Mouse (Mus musculus) hindbrain, embryonic 16.5 days (tissue): ENCODE measurements around the gene Ankrd63. TPM values are rescaled to one million over a fixed set of nuclear protein-coding genes. Genes with fewer than 3 reads are reported as not detected.

Source experiments
- ATAC-seq: fragments of 200-750 bp; cut with Nextera tagmentation; 2 replicates; pipeline ENCODE4 v1.8.0; 2017; ENCODE audit warnings: moderate TSS enrichment, moderate library complexity
- H3K27ac ChIP-seq: fragments of 300-500 bp; sonication (generic); 2 replicates; pipeline ENCODE4 v1.5.1; 2014; ENCODE audit warnings: low read depth, mild to moderate bottlenecking, control low read depth, low read length, moderate library complexity
- H3K27me3 ChIP-seq: fragments of 300-500 bp; sonication (generic); replicated peaks from 2 replicates; pipeline ENCODE4 v1.6.1; 2014; ENCODE audit warnings: low read length; ENCODE audit not compliant: control insufficient read depth, insufficient read depth
- H3K36me3 ChIP-seq: fragments of 300-500 bp; sonication (generic); 2 replicates; pipeline ENCODE4 v1.6.1; 2014; ENCODE audit warnings: mild to moderate bottlenecking, low read length, moderate library complexity, mixed read lengths; ENCODE audit not compliant: control insufficient read depth, insufficient read depth
- H3K4me1 ChIP-seq: fragments of 300-500 bp; sonication (generic); 2 replicates; pipeline ENCODE4 v1.6.1; 2014; ENCODE audit warnings: low read depth, low read length; ENCODE audit not compliant: control insufficient read depth, insufficient read depth
- H3K4me2 ChIP-seq: fragments of 300-500 bp; sonication (generic); 2 replicates; pipeline ENCODE4 v1.6.1; 2014; ENCODE audit warnings: mild to moderate bottlenecking, low read length, control low read depth, moderate library complexity
- H3K4me3 ChIP-seq: fragments of 300-500 bp; sonication (generic); 2 replicates; pipeline ENCODE4 v1.5.1; 2014; ENCODE audit warnings: mild to moderate bottlenecking, low read length, control low read depth, moderate library complexity
- H3K9ac ChIP-seq: fragments of 300-500 bp; sonication (generic); 2 replicates; pipeline ENCODE4 v1.6.1; 2014; ENCODE audit warnings: low read depth, mild to moderate bottlenecking, control low read depth, low read length, moderate library complexity
- H3K9me3 ChIP-seq: fragments of 300-500 bp; sonication (generic); 2 replicates; pipeline ENCODE4 v1.6.1; 2014; ENCODE audit warnings: mild to moderate bottlenecking, low read length, moderate library complexity; ENCODE audit not compliant: control insufficient read depth
- WGBS: fragments of 180-500 bp; shearing (Covaris S2); extraction: QIAGEN DNeasy Blood & Tissue Kit; methylation state at CpG from one replicate; pipeline ENCODE4 v1.1.7; 2014; 5-methylcytosine and 5-hydroxymethylcytosine counted together
- polyA plus RNA-seq: library from polyadenylated mRNA; unstranded; fragments of >200 nt; fragmentation: Nextera tagmentation; extraction: Ambion mirVana; gene quantifications from 2 replicates; pipeline ENCODE4 v1.2.1, GENCODE M21; 2015

Gene Ankrd63
- polyA plus RNA-seq, 1 experiment from 2014 or later: 0.03 TPM

GRCm38 (mm10) chr2:118729194-118729593 is 25.4 kb upstream of the Ankrd63 start:
- H3K27me3 ChIP-seq: peaks cover 3% of the 10 kb centered on the region
- H3K9me3 ChIP-seq: no peaks in the 10 kb centered on the region
- H3K4me2 ChIP-seq: no peak overlapping the region
- H3K9ac ChIP-seq: no peak overlapping the region
- no peaks in the 10 kb centered on the region for H3K36me3 ChIP-seq
- no peak overlapping the region for H3K27ac ChIP-seq
- H3K4me3 ChIP-seq: no peak overlapping the region
- 53% methylated on average over 4 of the region's 4 CpGs for WGBS
- H3K4me1 ChIP-seq: no peaks in the 10 kb centered on the region
- no peak for ATAC-seq

DNA sequence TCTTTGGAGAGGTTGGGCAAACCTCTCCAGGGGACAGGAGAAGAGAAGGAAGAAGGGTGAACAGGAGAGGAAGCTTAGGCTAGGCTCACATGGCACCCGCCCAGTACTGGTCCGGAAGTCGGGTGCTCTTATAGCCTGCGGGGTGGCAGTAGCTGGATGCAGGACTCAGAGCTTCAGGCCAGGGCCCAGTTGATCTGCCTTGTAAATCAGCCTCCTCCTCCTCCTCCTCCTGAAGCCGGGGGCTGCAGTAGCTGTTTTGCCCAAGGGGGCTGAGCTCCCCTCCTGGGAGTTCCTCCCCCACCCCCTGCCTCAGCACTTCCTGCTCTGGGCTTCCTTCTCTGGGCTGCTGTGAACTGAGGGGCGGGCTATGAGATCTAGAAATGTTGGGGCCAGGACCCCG is 24.6 kb upstream of the Ankrd63 start, which contains the start of gene Plcb2:
TSS of gene Plcb2 (minus strand) at position 102 of the 400 bp plus-strand sequence.
- 40% methylated on average over 6 of the region's 7 CpGs for WGBS

GRCm38 (mm10) chr2:118727911-118728310 is 24.1 kb upstream of the Ankrd63 start:
- Histone ChIP-seq H3K4me2 (no peak overlapping the region), H3K4me3 (no peak overlapping the region), H3K27me3 (peaks cover 3% of the 10 kb centered on the region), H3K4me1 (no peaks in the 10 kb centered on the region), H3K9me3 (no peaks in the 10 kb centered on the region), H3K9ac (no peak overlapping the region), H3K36me3 (no peaks in the 10 kb centered on the region), H3K27ac (no peak overlapping the region)
- no peak for ATAC-seq
- WGBS: 35% methylated on average over 9 of the region's 9 CpGs

More for the DNA sequence above, 24.6 kb upstream of the Ankrd63 start, which contains the start of gene Plcb2:
- Histone ChIP-seq H3K27ac (no peak within 1 kb of the TSS), H3K9me3 (no peaks in the 10 kb centered on the region), H3K9ac (no peak within 1 kb of the TSS), H3K4me1 (no peaks in the 10 kb centered on the region), H3K4me3 (no peak within 1 kb of the TSS), H3K27me3 (peaks cover 3% of the 10 kb centered on the region), H3K36me3 (no peaks in the 10 kb centered on the region), H3K4me2 (no peak within 1 kb of the TSS)
- ATAC-seq: no peak

GRCm38 (mm10) chr2:118726873-118727272 is 23.1 kb upstream of the Ankrd63 start:
- 83% methylated on average over 2 of the region's 2 CpGs for WGBS
- Histone ChIP-seq H3K4me1 (no peaks in the 10 kb centered on the region), H3K9ac (no peak overlapping the region), H3K27ac (no peak overlapping the region), H3K4me3 (no peak overlapping the region), H3K9me3 (no peaks in the 10 kb centered on the region), H3K4me2 (no peak overlapping the region), H3K27me3 (peaks cover 3% of the 10 kb centered on the region), H3K36me3 (no peaks in the 10 kb centered on the region)
- ATAC-seq: no peak

GRCm38 (mm10) chr2:118725511-118725910 is 21.7 kb upstream of the Ankrd63 start:
- H3K9me3 ChIP-seq: no peaks in the 10 kb centered on the region
- H3K9ac ChIP-seq: no peak overlapping the region
- H3K4me1 ChIP-seq: no peaks in the 10 kb centered on the region
- WGBS: 86% methylated on average over 4 of the region's 4 CpGs
- no peak for ATAC-seq
- no peaks in the 10 kb centered on the region for H3K36me3 ChIP-seq
- no peak overlapping the region for H3K27ac ChIP-seq
- no peak overlapping the region for H3K4me2 ChIP-seq
- no peak overlapping the region for H3K4me3 ChIP-seq
- peaks cover 3% of the 10 kb centered on the region for H3K27me3 ChIP-seq

DNA sequence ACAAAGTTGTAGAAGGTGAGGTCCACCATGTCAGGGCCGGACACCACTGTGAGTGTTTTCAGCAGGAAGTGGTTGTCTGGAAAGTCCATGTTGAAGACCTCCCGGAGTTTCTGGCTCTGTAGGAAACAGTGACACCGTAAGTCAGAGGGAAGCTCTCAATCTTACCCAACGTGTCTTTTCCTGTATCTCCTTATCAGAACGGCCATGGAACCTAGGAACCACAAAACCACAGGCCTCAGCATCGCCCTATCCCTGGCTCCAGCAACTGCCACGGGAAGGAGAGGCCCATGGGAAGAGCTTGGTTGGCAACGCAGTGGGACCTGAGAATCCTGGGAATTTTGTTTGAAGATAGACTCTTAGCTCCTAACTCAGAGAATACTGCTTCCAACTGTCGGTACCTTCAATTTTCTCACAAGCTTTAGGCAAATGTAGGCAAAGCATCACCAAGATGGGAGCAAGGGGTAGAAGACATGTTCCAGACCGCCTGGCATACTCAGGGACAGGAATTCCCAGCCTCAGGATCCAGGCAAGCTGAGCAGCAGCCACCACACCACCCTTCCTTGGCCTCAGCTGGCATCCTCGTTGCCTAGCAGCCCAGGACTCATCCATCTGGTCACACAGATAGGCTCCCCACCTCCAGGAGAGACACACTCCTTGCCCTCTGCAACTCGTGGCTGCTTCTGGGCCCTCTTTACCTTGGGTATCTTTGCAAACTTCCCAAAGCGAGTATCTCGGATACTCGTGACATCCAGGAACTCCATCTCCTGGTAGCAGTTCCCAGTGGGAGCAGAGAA is 20.1 kb upstream of the Ankrd63 start:
- no peak for ATAC-seq
- no peak overlapping the region for H3K9ac ChIP-seq
- H3K27me3 ChIP-seq: peaks cover 3% of the 10 kb centered on the region; the same call in 1 of the 2 replicates
- no peak overlapping the region for H3K4me2 ChIP-seq
- no peak overlapping the region for H3K4me3 ChIP-seq
- H3K4me1 ChIP-seq: no peaks in the 10 kb centered on the region
- 81% methylated on average over 15 of the region's 15 CpGs for WGBS
- H3K36me3 ChIP-seq: no peaks in the 10 kb centered on the region
- no peak overlapping the region for H3K27ac ChIP-seq
- H3K9me3 ChIP-seq: no peaks in the 10 kb centered on the region

DNA sequence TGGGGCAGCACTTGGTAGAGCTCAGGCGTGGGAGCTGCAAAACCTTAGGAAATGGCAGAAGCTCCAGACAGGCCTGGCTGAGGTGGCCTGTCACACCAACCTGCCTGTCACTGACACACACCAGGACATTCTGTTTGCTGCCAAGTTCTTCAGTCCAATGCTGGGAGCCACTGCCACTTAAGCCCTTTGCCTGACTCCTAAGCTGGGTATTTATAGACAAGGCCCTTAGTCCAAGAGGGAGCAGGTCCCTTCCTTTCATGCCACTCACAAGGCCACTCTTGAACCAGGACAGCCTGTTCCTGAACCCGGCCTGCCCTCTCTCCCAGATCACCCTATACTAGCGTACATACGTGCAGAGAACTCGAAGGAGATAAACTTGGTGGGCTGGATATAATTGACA is 12.9 kb upstream of the Ankrd63 start:
- Histone ChIP-seq H3K9me3 (no peaks in the 10 kb centered on the region), H3K9ac (no peak overlapping the region), H3K27me3 (peaks cover 10% of the 10 kb centered on the region), H3K27ac (no peak overlapping the region), H3K4me2 (no peak overlapping the region), H3K36me3 (no peaks in the 10 kb centered on the region), H3K4me1 (peaks cover 4% of the 10 kb centered on the region), H3K4me3 (no peak overlapping the region)
- ATAC-seq: no peak
- WGBS: 87% methylated on average over 5 of the region's 5 CpGs

DNA sequence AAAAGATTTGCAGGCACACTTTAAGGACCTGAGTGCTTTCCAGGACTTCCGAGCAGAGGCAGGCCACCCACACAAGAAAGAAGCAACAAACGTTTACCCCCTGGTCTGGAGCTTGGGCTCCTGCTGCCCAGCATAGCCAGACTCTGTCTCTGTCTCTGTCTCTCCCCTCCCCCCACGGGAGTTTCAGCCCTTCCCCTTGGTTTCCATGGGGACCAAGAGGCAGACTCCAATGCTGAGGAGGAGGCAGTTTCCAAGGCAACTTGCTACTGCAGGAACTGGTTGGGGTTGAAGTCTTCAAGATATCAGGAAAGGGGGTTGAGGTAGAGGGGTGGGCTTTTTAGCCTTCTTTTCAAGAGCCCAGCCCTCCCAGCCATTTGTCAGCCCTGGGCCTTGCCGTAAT is 10.5 kb upstream of the Ankrd63 start:
- no peaks in the 10 kb centered on the region for H3K36me3 ChIP-seq
- H3K4me2 ChIP-seq: no peak overlapping the region
- H3K9me3 ChIP-seq: no peaks in the 10 kb centered on the region
- ATAC-seq: peak; percentile 71
- H3K27me3 ChIP-seq: peaks cover 25% of the 10 kb centered on the region
- H3K4me3 ChIP-seq: no peak overlapping the region
- no peak overlapping the region for H3K27ac ChIP-seq
- 17% methylated on average over 4 of the region's 4 CpGs for WGBS
- H3K4me1 ChIP-seq: peaks cover 16% of the 10 kb centered on the region
- H3K9ac ChIP-seq: no peak overlapping the region

DNA sequence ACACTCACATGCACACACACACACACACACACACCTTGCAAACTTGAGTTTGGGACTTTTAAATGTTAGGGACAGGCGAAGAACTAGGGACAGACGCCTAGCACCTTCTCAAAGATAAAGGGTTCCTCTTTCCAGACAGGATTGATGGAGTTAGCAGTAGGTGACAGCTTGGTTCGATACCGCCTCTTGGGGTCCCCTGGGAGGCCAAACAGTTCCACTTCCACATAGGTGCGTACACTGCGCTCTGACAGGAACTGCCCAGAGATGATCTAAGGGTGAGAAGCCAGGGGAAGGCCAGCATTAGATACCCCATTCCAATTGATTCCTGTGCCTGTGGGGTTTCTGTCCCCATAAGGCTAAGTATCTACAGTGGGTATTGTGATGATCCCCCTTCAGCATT is 9.9 kb upstream of the Ankrd63 start:
- Histone ChIP-seq H3K4me2 (no peak overlapping the region), H3K36me3 (no peaks in the 10 kb centered on the region), H3K9ac (no peak overlapping the region), H3K27me3 (peaks cover 27% of the 10 kb centered on the region), H3K9me3 (no peaks in the 10 kb centered on the region), H3K27ac (no peak overlapping the region), H3K4me3 (no peak overlapping the region), H3K4me1 (peaks cover 16% of the 10 kb centered on the region)
- 90% methylated on average over 6 of the region's 6 CpGs for WGBS
- ATAC-seq: no peak
